Mouse (Mus musculus) heart, embryonic 10.5 days (tissue): ENCODE data around the gene Bcorl1. TPM values are rescaled to one million over a fixed set of nuclear protein-coding genes. Genes with fewer than 3 reads are reported as not detected.
A peak's percentile ranks its signal among the peaks of the same experiment; 100 is the strongest.

Experiments
- DNase-seq: peaks from one replicate; pipeline ENCODE4 v3.0.0-alpha.2; 2017; ENCODE audit warnings: low spot score
- H3K27ac ChIP-seq: fragments of 300-500 bp; sonication (generic); 2 replicates; pipeline ENCODE4 v1.5.1; 2016; ENCODE audit warnings: mild to moderate bottlenecking
- H3K27me3 ChIP-seq: fragments of 300-500 bp; sonication (generic); 2 replicates; pipeline ENCODE4 v1.6.1; 2016; ENCODE audit warnings: mild to moderate bottlenecking; ENCODE audit not compliant: poor library complexity, insufficient read depth, severe bottlenecking
- H3K36me3 ChIP-seq: fragments of 300-500 bp; sonication (generic); 2 replicates; pipeline ENCODE4 v1.6.1; 2016; ENCODE audit warnings: mild to moderate bottlenecking, moderate library complexity
- H3K4me1 ChIP-seq: fragments of 300-500 bp; sonication (generic); 2 replicates; pipeline ENCODE4 v1.6.1; 2016; ENCODE audit warnings: mild to moderate bottlenecking
- H3K4me3 ChIP-seq: fragments of 300-500 bp; sonication (generic); 2 replicates; pipeline ENCODE4 v1.5.1; 2016; ENCODE audit warnings: mild to moderate bottlenecking, moderate library complexity
- H3K9me3 ChIP-seq: fragments of 300-500 bp; sonication (generic); 2 replicates; pipeline ENCODE4 v1.6.1; 2016; ENCODE audit warnings: mild to moderate bottlenecking, moderate library complexity
- WGBS: fragments of 180-500 bp; shearing (Covaris S2); methylation state at CpG from one replicate; pipeline ENCODE4 v1.1.7; 2016; 5-methylcytosine and 5-hydroxymethylcytosine counted together
- polyA plus RNA-seq: library from polyadenylated mRNA; unstranded; fragments of >200 nt; fragmentation: Nextera tagmentation; extraction: Ambion mirVana; gene quantifications from 2 replicates; pipeline ENCODE4 v1.2.1, GENCODE M21; 2016

Gene Bcorl1
- polyA plus RNA-seq, 1 experiment from 2014 or later: 6.7 TPM

- H3K9me3 ChIP-seq: no peaks in the 10 kb centered on the region
- peaks cover 36% of the 10 kb centered on the region for H3K27me3 ChIP-seq
- WGBS: 15% methylated on average over 78 of the region's 91 CpGs
- peak overlapping the region; percentile 89 for H3K27ac ChIP-seq
- peaks cover 36% of the 10 kb centered on the region for H3K4me1 ChIP-seq
- H3K36me3 ChIP-seq: no peaks in the 10 kb centered on the region
- H3K4me3 ChIP-seq: peak overlapping the region; percentile 68
- peak; percentile 88 for DNase-seq
Measured at GRCm38 (mm10) chrX:48453736-48454494, 112.8 kb downstream of the Bcorl1 start.

- H3K4me1 ChIP-seq: peaks cover 33% of the 10 kb centered on the region
- H3K27me3 ChIP-seq: peaks cover 36% of the 10 kb centered on the region
- H3K36me3 ChIP-seq: no peaks in the 10 kb centered on the region
- no peaks in the 10 kb centered on the region for H3K9me3 ChIP-seq
- H3K4me3 ChIP-seq: peak overlapping the region; percentile 68
- WGBS: 40% methylated on average over 21 of the region's 21 CpGs
- peak; percentile 77 for DNase-seq
- H3K27ac ChIP-seq: peak overlapping the region; percentile 89
Measured at GRCm38 (mm10) chrX:48454495-48454878, 113.3 kb downstream of the Bcorl1 start.

- H3K27me3 ChIP-seq: peaks cover 36% of the 10 kb centered on the region
- H3K9me3 ChIP-seq: no peaks in the 10 kb centered on the region
- no peaks in the 10 kb centered on the region for H3K36me3 ChIP-seq
- H3K4me1 ChIP-seq: peaks cover 27% of the 10 kb centered on the region
- DNase-seq: no peak
- H3K27ac ChIP-seq: peak overlapping the region; percentile 89
- peak overlapping the region; percentile 68 for H3K4me3 ChIP-seq
- WGBS: 22% methylated on average over 9 of the region's 9 CpGs
Measured at GRCm38 (mm10) chrX:48455018-48455417, 113.9 kb downstream of the Bcorl1 start.

GRCm38 (mm10) chrX:48456956-48457355, 115.8 kb downstream of the Bcorl1 start:
- 62% methylated on average over 6 of the region's 6 CpGs for WGBS
- peaks cover 37% of the 10 kb centered on the region for H3K27me3 ChIP-seq
- DNase-seq: no peak
- no peak overlapping the region for H3K4me3 ChIP-seq
- no peaks in the 10 kb centered on the region for H3K36me3 ChIP-seq
- peaks cover 12% of the 10 kb centered on the region; the same call in 1 of the 2 replicates for H3K4me1 ChIP-seq
- peak overlapping the region; percentile 42; the same call in 1 of the 2 replicates for H3K27ac ChIP-seq
- H3K9me3 ChIP-seq: no peaks in the 10 kb centered on the region

Other genes with a start within 250 kb of the Bcorl1 start
- 0.34 and 1.1 TPM in 2 replicates for gene Xpnpep2, start 232.6 kb upstream of the Bcorl1 start, polyA plus RNA-seq
- gene Sash3, start 194.9 kb upstream of the Bcorl1 start, polyA plus RNA-seq: 0.71 and 1.8 TPM in 2 replicates
- 2.0 and 2.9 TPM in 2 replicates for gene Zdhhc9, start 132.5 kb upstream of the Bcorl1 start, polyA plus RNA-seq
- gene Utp14a, start 84.5 kb upstream of the Bcorl1 start, polyA plus RNA-seq: 11.5 and 16.5 TPM in 2 replicates
- gene Elf4, start 121.8 kb downstream of the Bcorl1 start, polyA plus RNA-seq: 9.9 and 15.7 TPM in 2 replicates
- 108 and 118 TPM in 2 replicates for gene Aifm1, start 172.2 kb downstream of the Bcorl1 start, polyA plus RNA-seq
- 7.8 and 8.0 TPM in 2 replicates for gene Rab33a, start 177.9 kb downstream of the Bcorl1 start, polyA plus RNA-seq